23 mouse cellular contexts compared by ENCODE assay signal in the genomic region with DNA sequence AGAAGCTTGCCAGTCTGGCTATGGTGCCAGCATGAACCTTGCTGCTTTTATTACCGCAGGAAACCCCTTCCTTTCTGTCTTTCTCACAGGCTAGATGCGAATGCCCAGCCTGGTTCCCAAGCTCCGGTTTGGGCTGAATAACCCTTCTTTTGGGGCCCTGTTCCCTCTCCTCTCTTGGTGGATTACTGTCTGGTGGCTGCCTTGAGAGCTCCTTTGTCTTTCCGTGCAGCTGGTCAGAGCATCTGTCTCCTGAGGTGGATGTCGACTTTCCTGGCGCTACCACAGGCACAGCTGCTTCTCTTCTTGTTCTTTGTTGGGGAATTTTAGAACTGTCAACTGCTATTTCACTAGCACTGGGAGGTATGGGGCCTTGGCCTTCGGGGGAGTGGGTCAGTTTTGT.
"Had no signal": no experiment of that assay in that cellular context is flagged by ENCODE, and none has a peak within 500 bp of the region (broad histone marks: within the 10 kb centered on the region; RNA-seq: fewer than 3 reads in every experiment).

No protein-coding gene starts in this region.

- H3K4me2 ChIP-seq: kidney, embryonic 15.5 days; liver, embryonic 12.5 days; liver, embryonic 15.5 days; lung, embryonic 15.5 days; midbrain, embryonic 11.5 days; midbrain, embryonic 15.5 days; neural tube, embryonic 12.5 days; neural tube, embryonic 15.5 days had no signal

- H3K27ac ChIP-seq: kidney, embryonic 15.5 days; liver, embryonic 12.5 days; liver, embryonic 15.5 days; lung, embryonic 15.5 days; midbrain, embryonic 15.5 days; neural tube, embryonic 12.5 days; neural tube, embryonic 15.5 days; stomach, postnatal 0 days had no signal

- H3K4me3 ChIP-seq: kidney, embryonic 15.5 days; liver, embryonic 12.5 days; liver, embryonic 15.5 days; lung, embryonic 15.5 days; megakaryocyte, embryonic 14.5 days; midbrain, embryonic 15.5 days; neural tube, embryonic 12.5 days; neural tube, embryonic 15.5 days had no signal

- H3K36me3 ChIP-seq: midbrain, embryonic 15.5 days had no signal

- DNase-seq: kidney, adult 11 months; kidney, adult 8-10 months; kidney, postnatal 10 days; kidney, postnatal 36 days; liver; lung, adult 18-20 months; lung, postnatal 10 days; lung, postnatal 36 days; right cerebral cortex, adult 18-20 months; right cerebral cortex, postnatal 25 days; thymus, adult 2 months; thymus, postnatal 14 days; thymus, postnatal 4 days had no signal

- H3K9me3 ChIP-seq: kidney, embryonic 15.5 days; liver, embryonic 12.5 days; liver, embryonic 15.5 days; lung, embryonic 15.5 days; megakaryocyte, embryonic 14.5 days; midbrain, embryonic 15.5 days; neural tube, embryonic 12.5 days; neural tube, embryonic 15.5 days had no signal

- H3K27me3 ChIP-seq: kidney, embryonic 15.5 days; liver, embryonic 12.5 days; liver, embryonic 15.5 days; lung, embryonic 15.5 days; megakaryocyte, embryonic 14.5 days; midbrain, embryonic 15.5 days; neural tube, embryonic 12.5 days; neural tube, embryonic 15.5 days had no signal

- ATAC-seq: liver, embryonic 12.5 days; midbrain, embryonic 15.5 days had no signal

- H3K4me1 ChIP-seq: kidney, embryonic 15.5 days; liver, embryonic 12.5 days; liver, embryonic 15.5 days; lung, embryonic 15.5 days; midbrain, embryonic 15.5 days; neural tube, embryonic 12.5 days; neural tube, embryonic 15.5 days had no signal

- H3K9ac ChIP-seq: kidney, embryonic 15.5 days; liver, embryonic 12.5 days; liver, embryonic 15.5 days; lung, embryonic 15.5 days; midbrain, embryonic 15.5 days; neural tube, embryonic 12.5 days; neural tube, embryonic 15.5 days had no signal
